ENCODE assay signal across 47 mouse cellular contexts in the genomic region with DNA sequence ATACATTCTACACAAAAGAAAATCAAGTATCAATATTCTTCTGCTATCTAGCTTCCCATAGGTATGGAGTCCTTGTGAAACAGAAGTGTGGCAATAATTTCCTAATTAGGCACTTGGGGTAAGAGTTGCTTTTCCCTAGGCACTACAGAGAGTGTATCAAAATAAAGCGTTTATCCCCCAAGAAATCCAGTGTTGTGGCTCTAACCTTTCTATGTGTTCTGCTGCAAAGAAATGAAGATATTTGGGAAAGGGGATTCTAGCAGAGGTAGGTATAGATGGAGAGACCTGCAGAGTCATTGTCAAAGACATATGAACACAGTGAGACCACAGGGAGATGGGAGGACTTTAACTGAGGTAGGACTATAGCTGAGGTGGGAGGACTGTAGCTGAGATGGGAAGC. TPM values are rescaled to one million over a fixed set of nuclear protein-coding genes. Genes with fewer than 3 reads are reported as not detected.
"Had no signal": no experiment of that assay in that cellular context is flagged by ENCODE, and none has a peak within 500 bp of the region (broad histone marks: within the 10 kb centered on the region; RNA-seq: fewer than 3 reads in every experiment).

A gene (plus strand): TSS at position 301 of the 400 bp plus-strand sequence.

- H3K9me3 ChIP-seq: limb, embryonic 12.5 days; limb, embryonic 13.5 days; limb, embryonic 15.5 days; liver, embryonic 12.5 days; liver, embryonic 13.5 days; liver, embryonic 15.5 days; lung, embryonic 15.5 days; megakaryocyte, embryonic 14.5 days; midbrain, embryonic 10.5 days; midbrain, embryonic 12.5 days; midbrain, embryonic 13.5 days; midbrain, embryonic 15.5 days; neural tube, embryonic 12.5 days had no signal

- H3K4me3 ChIP-seq: left cerebral cortex, adult 2 months; limb, embryonic 12.5 days; limb, embryonic 13.5 days; limb, embryonic 15.5 days; liver, embryonic 12.5 days; liver, embryonic 13.5 days; liver, embryonic 15.5 days; lung, embryonic 15.5 days; megakaryocyte, embryonic 14.5 days; midbrain, embryonic 10.5 days; midbrain, embryonic 12.5 days; midbrain, embryonic 13.5 days; midbrain, embryonic 15.5 days; myocyte; neural tube, embryonic 12.5 days had no signal

- DNase-seq: left cerebral cortex, postnatal 4 days; liver; liver, embryonic 13.5 days; liver, postnatal 0 days; lung, adult 18-20 months; lung, adult 2 months; lung, embryonic 14.5 days; lung, postnatal 10 days; lung, postnatal 14 days; lung, postnatal 36 days; lung, postnatal 4 days; midbrain, embryonic 14.5 days had no signal

- H3K9ac ChIP-seq: limb, embryonic 12.5 days; limb, embryonic 13.5 days; limb, embryonic 15.5 days; liver, embryonic 12.5 days; liver, embryonic 13.5 days; liver, embryonic 14.5 days; liver, embryonic 15.5 days; liver, postnatal 0 days; lung, embryonic 14.5 days; lung, embryonic 15.5 days; midbrain, embryonic 12.5 days; midbrain, embryonic 13.5 days; midbrain, embryonic 15.5 days; neural tube, embryonic 12.5 days had no signal

- H3K36me3 ChIP-seq: limb, embryonic 12.5 days; limb, embryonic 13.5 days; limb, embryonic 15.5 days; liver, embryonic 12.5 days; liver, embryonic 13.5 days; liver, embryonic 15.5 days; lung, embryonic 15.5 days; midbrain, embryonic 10.5 days; midbrain, embryonic 12.5 days; midbrain, embryonic 13.5 days; midbrain, embryonic 15.5 days; neural tube, embryonic 12.5 days had no signal

- H3K27me3 ChIP-seq: limb, embryonic 12.5 days; limb, embryonic 13.5 days; limb, embryonic 15.5 days; liver, embryonic 12.5 days; liver, embryonic 13.5 days; liver, embryonic 15.5 days; lung, embryonic 15.5 days; megakaryocyte, embryonic 14.5 days; midbrain, embryonic 12.5 days; midbrain, embryonic 13.5 days; midbrain, embryonic 15.5 days; neural tube, embryonic 12.5 days had no signal

- H3K4me1 ChIP-seq: limb, embryonic 12.5 days; limb, embryonic 13.5 days; limb, embryonic 15.5 days; liver, embryonic 12.5 days; liver, embryonic 13.5 days; liver, embryonic 15.5 days; lung, embryonic 15.5 days; megakaryocyte, embryonic 14.5 days; midbrain, embryonic 10.5 days; midbrain, embryonic 12.5 days; midbrain, embryonic 13.5 days; midbrain, embryonic 15.5 days; neural tube, embryonic 12.5 days had no signal

- H3K4me2 ChIP-seq: limb, embryonic 12.5 days; limb, embryonic 13.5 days; limb, embryonic 15.5 days; liver, embryonic 11.5 days; liver, embryonic 12.5 days; liver, embryonic 13.5 days; liver, embryonic 15.5 days; lung, embryonic 14.5 days; lung, embryonic 15.5 days; midbrain, embryonic 11.5 days; midbrain, embryonic 12.5 days; midbrain, embryonic 13.5 days; midbrain, embryonic 15.5 days; neural tube, embryonic 12.5 days had no signal

- H3K27ac ChIP-seq: left cerebral cortex, adult 2 months; limb, embryonic 12.5 days; limb, embryonic 13.5 days; limb, embryonic 15.5 days; liver, embryonic 12.5 days; liver, embryonic 13.5 days; liver, embryonic 14.5 days; liver, embryonic 15.5 days; lung, embryonic 15.5 days; macrophage; midbrain, embryonic 10.5 days; midbrain, embryonic 12.5 days; midbrain, embryonic 13.5 days; midbrain, embryonic 15.5 days; neural tube, embryonic 12.5 days had no signal

- ATAC-seq: liver, embryonic 12.5 days; liver, postnatal 0 days; midbrain, embryonic 13.5 days; midbrain, embryonic 15.5 days; midbrain, embryonic 16.5 days had no signal

RNA-seq across cellular contexts. Expression of the gene that starts here (rescaled TPM):
- total RNA-seq: left cerebral cortex, adult 2 months; left cerebral cortex, adult 8-10 months; left cerebral cortex, postnatal 10 days; left cerebral cortex, postnatal 14 days; left cerebral cortex, postnatal 25 days; left cerebral cortex, postnatal 36 days; left cerebral cortex, postnatal 4 days; liver, adult 2 months; megakaryocyte progenitor cell, adult 5-6 weeks; megakaryocyte, adult 5-6 weeks; megakaryocyte-erythroid progenitor cell, adult 5-6 weeks; midbrain, postnatal 0 days; monocyte, adult 5-6 weeks had no signal
- polyA plus RNA-seq: limb, embryonic 11.5 days; limb, embryonic 12.5 days; limb, embryonic 13.5 days; limb, embryonic 14.5 days; limb, embryonic 15.5 days; liver, adult 2 months; liver, embryonic 11.5 days; liver, embryonic 12.5 days; liver, embryonic 13.5 days; liver, embryonic 14.5 days; liver, embryonic 15.5 days; liver, embryonic 16.5 days; liver, postnatal 0 days; lung, adult 2 months; lung, embryonic 14.5 days; lung, embryonic 15.5 days; lung, embryonic 16.5 days; macrophage; midbrain, embryonic 10.5 days; midbrain, embryonic 11.5 days; midbrain, embryonic 12.5 days; midbrain, embryonic 13.5 days; midbrain, embryonic 14.5 days; midbrain, embryonic 15.5 days; midbrain, embryonic 16.5 days; midbrain, postnatal 0 days; myocyte; neural tube, embryonic 11.5 days; neural tube, embryonic 12.5 days had no signal
